Mouse (Mus musculus): ENCODE measurements at regions not wholly inside any gene's neighbourhood (a gene's known extent, or its start where the extent isn't known, plus 50 kb on each side); places are given as distances from the start of the nearest gene placed in this dataset.

- DNase-seq: no peak
These were observed 160.4 kb upstream of the Adgrl2 start for GRCm38 (mm10) chr3:149150796-149151195.

DNA sequence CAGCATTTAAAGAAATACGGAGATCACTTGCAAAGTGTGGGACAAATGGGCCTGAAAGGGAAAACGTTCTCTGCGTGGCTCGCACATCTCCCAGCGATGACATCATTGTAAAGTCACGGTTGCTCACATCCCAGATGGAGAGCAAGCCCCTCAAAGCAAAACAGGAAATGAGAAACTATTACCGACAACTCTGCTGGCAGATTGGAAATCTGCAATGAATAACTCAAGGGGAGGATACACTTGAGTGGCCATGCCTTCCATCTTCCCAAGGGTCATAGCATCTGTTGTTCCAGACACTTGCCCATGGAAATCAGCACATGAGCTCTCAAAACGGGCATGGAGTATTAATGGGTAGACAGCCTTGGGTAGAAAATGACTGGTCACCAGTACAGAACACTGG lies 158.3 kb upstream of the Adgrl2 start:
- no peak for DNase-seq

- DNase-seq: no peak
These were observed 157.6 kb upstream of the Adgrl2 start for GRCm38 (mm10) chr3:149147916-149148315.

- DNase-seq: no peak
These were observed 156.3 kb upstream of the Adgrl2 start for GRCm38 (mm10) chr3:149146673-149147072.

DNA sequence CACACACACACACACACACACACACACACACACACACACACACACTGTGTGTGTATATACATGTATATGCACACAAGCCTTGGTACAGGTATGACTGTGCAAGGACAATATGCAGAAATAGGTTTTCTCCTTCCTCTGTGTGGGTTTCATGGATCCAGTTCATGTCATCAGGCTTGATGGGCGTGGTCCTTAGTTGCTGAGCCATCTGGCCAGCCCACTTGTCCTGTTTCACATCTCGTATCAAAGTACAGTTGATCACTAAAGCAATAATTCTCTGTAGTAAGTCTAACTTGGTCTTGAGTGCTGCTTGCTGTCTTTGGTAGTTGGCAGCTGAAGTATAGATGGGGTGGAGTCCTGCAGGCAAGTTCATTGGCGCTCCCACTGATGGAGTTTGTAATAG lies 150.1 kb upstream of the Adgrl2 start:
- no peak for DNase-seq

GRCm38 (mm10) chr3:149134028-149134938 lies 143.9 kb upstream of the Adgrl2 start:
- DNase-seq: no peak

DNA sequence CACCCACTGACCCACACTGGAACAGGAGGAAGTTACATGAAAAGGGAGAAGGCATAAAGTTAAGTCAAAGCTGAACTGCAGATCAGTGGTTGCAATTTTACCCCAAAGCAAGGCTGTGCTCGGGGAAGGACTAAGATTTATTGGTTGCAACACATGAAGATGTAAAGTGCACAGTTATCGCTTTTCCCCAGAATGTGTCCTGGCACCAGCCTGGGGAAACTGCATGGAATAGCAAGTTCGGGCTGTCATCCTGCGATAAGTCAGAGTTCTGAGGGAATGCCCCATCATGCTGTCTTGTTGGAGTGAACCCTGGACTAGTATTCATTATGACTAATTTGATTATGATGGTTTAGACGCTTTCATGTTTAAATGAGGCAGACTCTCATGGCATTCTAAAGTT lies 128.5 kb upstream of the Adgrl2 start:
- DNase-seq: no peak

DNA sequence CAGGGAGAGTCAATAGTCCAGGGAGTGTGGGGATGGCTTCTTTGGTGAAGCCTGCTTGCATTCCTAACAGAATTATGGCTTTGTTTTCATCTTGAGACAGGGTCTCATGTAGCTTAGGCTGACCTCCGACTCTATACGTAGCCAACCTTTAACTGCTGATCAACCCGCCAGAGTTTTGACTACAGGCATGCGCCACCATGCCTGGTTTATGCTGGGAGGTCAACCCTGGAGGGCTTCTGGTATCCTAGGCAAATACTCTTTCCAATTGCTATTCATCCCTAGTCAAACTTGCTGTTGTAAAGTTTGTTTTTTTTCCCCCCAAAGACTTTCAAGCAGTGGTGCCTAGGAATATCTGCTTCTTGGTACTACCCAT lies 127.3 kb upstream of the Adgrl2 start:
- DNase-seq: no peak

DNA sequence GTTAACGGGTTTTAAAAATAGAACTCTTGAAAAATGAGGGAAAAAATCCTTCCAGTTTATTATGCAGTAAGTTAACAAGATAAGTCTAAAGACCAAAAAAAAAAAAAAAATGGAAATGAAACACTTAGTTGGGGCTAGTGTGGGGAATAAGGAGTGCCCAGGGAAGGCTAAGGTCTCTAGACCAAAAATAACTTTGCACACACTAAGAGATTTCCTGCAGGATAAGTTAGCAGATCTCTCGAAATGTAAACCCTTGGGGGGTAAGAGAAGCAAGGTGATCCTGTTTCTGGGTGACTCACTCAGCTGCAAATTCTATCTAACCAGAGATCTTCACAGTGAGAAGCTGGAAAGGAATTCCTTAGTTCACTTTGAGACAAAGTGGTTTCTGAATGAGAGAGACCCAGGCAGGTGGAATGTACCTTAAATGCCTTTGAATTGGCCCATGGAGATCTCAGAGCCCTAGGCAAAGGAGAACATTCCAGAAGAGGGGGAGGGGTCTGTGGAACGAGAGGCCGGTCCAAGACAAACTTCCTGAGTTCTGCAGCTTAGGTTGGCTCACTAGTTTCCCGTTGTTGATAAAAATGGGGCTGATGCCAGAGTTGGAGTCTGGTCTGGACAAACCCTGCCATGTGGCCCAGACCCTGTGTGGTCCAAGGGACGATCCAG lies 126.8 kb upstream of the Adgrl2 start:
- no peak for DNase-seq

DNA sequence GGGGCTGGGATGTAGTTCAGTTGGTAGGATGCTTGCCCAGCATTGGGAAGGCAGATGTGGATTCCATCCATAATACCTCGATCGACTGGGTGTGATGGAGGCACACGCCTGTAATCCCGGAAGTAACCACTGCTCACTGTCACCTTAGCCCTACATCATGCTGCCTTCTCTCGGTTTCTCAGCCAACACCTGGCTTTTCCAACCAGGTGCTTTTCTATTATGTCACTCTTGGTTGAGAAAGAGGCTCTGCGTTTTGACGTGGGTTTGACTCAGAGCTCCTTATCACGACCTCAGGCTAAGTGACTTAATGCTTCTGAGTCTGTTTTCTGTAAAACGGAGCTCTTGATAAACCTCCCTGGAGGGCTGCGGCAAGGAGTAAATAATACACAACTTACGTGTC lies 126.2 kb upstream of the Adgrl2 start:
- no peak for DNase-seq

DNA sequence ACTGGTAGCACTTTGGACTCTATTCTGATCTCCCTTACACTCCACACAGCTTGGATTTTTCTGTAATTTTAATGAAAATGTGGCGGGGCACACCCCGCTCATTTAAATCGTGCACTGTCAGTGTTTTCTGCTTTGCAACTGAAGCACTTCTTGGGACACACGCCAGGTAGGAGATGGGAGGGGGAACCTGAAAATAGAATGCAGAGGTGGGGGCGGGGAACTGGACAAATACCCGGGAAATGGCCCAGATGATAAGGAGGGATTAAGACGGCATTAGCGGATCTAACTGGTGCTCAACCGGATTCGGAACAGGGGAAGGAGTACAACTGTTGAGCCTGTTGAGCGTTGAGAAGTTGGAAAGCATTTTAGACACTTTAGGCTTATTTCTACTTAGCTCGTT lies 125.5 kb upstream of the Adgrl2 start:
- DNase-seq: no peak

GRCm38 (mm10) chr3:149112878-149113277 lies 122.5 kb upstream of the Adgrl2 start:
- no peak for DNase-seq

GRCm38 (mm10) chr3:149111529-149112439 lies 121.4 kb upstream of the Adgrl2 start:
- no peak for DNase-seq

GRCm38 (mm10) chr3:149110831-149111230 lies 120.5 kb upstream of the Adgrl2 start:
- DNase-seq: no peak

DNA sequence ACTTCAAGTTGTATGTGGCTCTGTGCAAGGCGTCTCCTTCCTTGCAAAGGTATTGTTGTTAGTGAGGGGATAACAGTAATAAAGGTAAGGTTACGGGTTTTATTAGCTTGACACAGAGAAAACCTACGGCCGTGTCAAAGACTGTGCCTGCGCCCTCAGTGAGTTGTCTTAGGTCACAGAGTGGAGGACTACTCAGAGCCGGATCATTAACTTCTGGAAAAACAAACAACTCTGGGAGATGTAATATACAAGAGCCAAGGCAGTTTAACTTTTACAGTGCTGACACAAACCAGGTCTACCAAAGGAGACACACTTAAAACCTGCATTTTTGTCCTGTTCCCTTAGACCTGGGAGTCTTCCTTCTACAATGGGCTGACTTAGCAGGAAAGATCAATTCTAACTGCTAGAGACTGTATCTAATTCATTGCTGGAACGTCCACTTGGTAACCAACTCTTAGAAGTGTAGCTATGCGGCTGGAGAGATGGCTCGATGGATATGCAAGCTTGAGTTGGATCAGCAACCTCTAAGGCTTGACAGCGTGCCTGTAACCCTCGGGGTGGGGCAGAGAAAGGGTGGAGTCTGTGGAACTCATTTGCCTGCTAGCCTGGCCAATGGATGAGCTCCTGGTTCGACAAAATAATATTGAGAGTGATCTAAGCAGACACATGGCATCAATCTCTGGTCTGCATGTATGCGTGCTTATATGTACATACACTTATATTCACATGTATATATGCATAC lies 115.5 kb upstream of the Adgrl2 start:
- no peak for DNase-seq

DNA sequence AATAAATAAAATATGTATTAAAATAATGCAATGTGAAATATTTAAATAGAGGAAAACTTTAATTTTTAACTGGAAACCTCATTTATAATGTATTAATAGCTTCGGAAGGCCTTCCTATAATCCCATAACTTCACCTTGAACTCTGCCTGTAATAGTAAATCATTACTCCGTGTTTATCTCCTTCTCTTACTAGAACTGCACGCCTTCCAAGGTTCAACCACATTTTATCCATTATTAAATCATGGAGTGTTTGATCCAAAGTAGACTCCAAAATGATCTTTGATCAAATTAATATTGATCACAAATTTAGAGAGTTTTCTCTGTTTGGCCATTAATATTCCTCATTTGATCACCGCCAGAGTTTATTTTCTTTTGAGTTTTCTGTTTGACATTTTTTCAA lies 114.8 kb upstream of the Adgrl2 start:
- no peak for DNase-seq

GRCm38 (mm10) chr3:149104080-149104479 lies 113.7 kb upstream of the Adgrl2 start:
- no peak for DNase-seq

DNA sequence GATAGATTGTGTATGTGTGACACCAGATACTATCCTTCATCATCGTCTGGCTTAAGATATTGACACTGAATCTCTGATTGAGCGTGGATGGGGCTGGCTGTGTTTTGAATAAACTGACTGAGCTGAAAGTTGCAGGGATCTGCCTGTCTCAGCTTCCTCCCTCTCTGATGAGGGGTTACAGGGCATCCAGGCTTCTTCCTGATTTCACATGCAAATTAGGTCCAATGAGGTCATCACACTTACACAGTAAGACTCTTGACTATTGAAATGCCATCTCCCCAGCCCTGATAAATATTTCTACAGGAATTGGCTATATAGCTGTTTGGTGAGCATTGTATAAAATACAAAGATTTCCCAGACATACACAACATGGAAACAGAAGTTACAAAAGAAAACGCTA lies 113.1 kb upstream of the Adgrl2 start:
- no peak for DNase-seq

DNA sequence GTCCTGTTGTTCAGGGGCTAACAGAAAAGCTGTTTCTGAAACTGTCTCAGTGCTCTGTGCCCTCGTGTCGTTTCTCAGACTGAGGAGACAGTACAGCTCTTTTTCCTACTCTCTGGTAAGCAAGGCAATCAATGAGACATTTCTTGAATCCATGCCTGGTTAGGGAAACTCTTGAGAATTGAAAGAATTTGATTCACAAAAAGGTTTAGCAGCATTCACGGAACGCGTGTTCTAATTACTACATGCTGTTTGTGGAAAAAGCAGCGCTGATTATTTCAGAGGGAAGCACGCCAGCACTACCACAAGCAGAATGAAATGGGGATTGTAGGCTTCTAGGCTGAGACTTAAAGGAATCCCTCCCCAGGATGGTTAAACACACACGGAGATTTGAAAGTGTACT lies 112.5 kb upstream of the Adgrl2 start:
- no peak for DNase-seq

- DNase-seq: no peak
These were observed 111.4 kb upstream of the Adgrl2 start for GRCm38 (mm10) chr3:149101785-149102184.

- DNase-seq: no peak
These were observed 108.4 kb upstream of the Adgrl2 start for GRCm38 (mm10) chr3:149098764-149099163.

DNA sequence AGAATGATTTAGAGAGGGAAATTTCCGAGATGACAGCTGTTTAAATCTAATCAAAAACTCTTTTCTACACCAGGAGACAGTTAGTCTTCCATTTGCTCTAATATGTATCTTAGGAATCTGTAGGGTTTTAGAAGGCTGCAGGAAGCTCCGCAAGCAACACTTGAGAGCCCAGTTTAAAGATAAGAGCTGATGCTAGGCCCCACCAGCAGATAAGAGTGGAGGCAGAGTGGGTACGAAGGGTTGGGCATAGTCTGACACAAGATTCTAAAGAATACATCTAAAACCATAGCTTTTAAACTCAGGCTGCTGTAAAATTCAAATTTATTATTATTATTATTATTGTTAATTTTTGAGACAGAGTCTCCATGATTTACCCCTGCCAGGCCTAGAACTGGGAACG lies 106.7 kb upstream of the Adgrl2 start:
- no peak for DNase-seq

- DNase-seq: no peak
These were observed 102.3 kb upstream of the Adgrl2 start for GRCm38 (mm10) chr3:149092649-149093048.

Data from right cerebral cortex, postnatal 4 days (tissue).